Mouse (Mus musculus) CH12F3 (cell line): ENCODE measurements around the gene Pax5.
"Not testable (repeated sequence)": the region's sequence is repeated elsewhere in the genome, so short reads cannot be mapped to it uniquely, and the experiment has no call there.

Source experiments
- in situ Hi-C: fragments of 300-500 bp; cut with MboI; formaldehyde crosslinking; loops from 2 replicates; pipeline ENCODE4 v1.14.3; 2020; ENCODE audit warnings: low sequenced_read_pairs

The Pax5 gene

GRCm38 (mm10) chr4:44709740-44710700, at the start of gene Pax5:
Gene Pax5 (minus strand): TSS chr4:44710487.
- in situ Hi-C loops = no loop called here

GRCm38 (mm10) chr4:44757131-44757530, 46.8 kb upstream of the Pax5 start:
- in situ Hi-C loops = not testable (repeated sequence)

GRCm38 (mm10) chr4:44756134-44756951, 46.1 kb upstream of the Pax5 start:
- in situ Hi-C loops = no loop called here

- in situ Hi-C loops = no loop called here
These were observed 45.4 kb upstream of the Pax5 start, which contains the start of gene Zcchc7 for GRCm38 (mm10) chr4:44755553-44756133. Gene Zcchc7 (plus strand): TSS chr4:44755877.

DNA sequence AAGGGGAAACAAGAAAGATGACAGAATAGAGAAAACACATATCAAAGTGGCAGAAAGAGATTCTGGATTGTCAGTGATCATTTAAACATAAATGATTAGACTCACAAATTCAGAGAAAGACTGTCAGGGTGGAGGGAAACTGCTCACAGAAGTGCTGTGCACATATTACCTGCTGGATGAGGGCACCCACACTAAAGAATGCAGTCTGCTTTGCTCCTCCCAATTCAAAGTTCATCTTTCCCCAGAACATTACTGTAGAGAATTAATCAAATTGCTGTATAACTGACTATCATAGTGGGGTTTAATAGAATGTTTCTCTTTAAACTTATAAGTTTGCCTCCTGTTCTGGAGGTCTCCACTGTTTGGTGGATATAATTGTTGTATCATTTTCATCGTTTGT, 30.2 kb upstream of the Pax5 start:
- in situ Hi-C loops = no loop called here

- in situ Hi-C loops = no loop called here
These were observed 10.9 kb upstream of the Pax5 start for GRCm38 (mm10) chr4:44721237-44721636.

DNA sequence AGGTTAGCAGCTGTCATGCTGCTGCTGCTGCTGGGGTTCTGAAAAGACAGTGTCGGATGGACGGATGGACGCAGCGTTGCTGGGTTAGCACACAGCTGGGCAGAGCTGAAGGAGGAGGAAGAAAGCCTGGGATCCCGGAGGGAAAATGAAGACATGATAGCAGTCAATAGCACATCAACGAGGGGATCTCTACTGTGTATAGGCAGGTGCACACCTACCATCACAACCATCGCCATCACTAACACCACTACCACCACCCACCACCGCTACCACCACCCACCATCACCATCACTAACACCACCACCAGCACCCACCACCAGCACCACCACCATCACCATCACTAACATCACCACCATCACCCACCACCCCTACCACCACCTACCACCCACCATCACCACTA, 9.8 kb upstream of the Pax5 start:
- in situ Hi-C loops = no loop called here

- in situ Hi-C loops = no loop called here
These were observed 7.4 kb upstream of the Pax5 start for GRCm38 (mm10) chr4:44717676-44718075.

DNA sequence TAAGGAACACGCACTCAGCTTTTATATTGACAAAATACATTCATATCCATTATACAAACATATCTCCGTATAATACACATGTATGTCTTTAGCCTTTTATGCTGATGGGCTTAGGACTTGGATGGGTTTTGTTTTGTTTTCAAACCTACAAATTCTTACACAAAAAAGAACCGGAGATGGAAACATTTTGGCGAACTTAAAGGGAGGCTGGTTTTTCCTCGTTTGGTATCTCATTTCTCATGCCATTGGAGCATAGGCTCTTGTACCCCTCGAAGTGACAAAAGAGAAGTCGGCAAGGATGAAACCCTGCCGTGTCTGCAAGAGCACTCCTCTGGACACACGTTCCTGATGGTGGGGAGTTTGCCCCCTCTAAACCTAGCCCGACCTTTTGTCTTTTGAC, 6.1 kb upstream of the Pax5 start:
- in situ Hi-C loops = no loop called here

DNA sequence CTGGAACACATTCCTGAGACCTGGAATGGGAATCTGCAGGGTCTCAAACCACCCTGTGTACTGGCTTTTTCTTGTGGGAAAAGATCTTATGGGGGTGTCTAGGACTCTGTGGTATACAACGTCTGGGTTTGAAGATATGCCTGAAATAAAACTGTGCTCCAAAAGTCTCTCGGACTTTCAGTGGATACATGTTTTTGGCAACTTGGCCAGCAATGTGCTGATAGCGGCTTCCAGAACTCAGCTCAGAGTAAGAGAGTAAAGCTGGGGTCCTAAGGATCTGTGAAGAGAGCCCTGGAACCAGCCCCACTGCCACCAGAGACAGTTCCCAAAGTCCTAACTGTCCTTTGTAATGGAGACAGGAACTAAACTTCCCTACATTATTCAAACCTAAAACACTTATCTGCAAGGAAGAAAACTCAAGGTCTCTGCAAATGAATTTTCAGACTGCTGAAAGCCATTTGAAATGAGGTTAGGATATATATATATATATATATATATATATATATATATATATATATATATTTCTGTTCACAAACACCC, 5.4 kb upstream of the Pax5 start:
- in situ Hi-C loops = no loop called here

- in situ Hi-C loops = no loop called here
These were observed 3.9 kb upstream of the Pax5 start for GRCm38 (mm10) chr4:44714111-44714621.

- in situ Hi-C loops = no loop called here
These were observed 3.3 kb upstream of the Pax5 start for GRCm38 (mm10) chr4:44713554-44714051.

DNA sequence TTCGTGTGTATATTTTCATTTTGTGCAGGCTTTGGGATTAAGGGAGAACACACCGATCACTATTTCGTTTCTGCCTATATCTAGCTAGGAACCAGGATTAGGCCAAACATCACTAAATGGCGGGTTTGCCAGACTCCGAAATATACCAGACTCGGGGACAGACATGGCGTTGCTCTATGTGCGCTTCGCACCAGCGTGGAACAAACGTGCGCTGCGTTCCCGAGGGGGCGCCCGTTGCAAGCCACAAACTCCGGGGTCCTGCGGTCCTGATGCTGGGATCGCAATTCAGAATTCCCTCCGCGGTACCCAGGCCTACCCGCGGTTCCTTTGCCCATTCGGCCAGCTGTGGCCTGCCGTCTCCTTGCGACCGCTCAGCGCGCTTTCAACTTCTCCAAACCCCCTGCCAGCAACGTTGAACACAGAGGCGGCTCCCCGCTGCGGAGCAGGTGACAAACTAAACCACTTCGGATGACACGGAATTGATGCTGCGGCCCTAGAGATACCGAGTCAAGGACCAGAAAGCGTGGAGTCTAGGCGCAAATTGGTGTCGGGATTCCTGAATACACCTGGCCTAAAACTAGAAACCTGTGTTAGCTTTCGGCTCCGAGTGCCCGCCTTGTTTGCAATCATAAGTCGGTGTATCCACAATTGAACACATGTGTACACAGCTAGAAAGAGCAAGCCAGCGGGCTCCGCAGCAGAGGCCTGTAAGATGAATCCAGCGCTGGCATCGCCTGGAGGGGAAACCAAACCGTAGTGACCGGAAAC, 2.7 kb upstream of the Pax5 start:
- in situ Hi-C loops = no loop called here

DNA sequence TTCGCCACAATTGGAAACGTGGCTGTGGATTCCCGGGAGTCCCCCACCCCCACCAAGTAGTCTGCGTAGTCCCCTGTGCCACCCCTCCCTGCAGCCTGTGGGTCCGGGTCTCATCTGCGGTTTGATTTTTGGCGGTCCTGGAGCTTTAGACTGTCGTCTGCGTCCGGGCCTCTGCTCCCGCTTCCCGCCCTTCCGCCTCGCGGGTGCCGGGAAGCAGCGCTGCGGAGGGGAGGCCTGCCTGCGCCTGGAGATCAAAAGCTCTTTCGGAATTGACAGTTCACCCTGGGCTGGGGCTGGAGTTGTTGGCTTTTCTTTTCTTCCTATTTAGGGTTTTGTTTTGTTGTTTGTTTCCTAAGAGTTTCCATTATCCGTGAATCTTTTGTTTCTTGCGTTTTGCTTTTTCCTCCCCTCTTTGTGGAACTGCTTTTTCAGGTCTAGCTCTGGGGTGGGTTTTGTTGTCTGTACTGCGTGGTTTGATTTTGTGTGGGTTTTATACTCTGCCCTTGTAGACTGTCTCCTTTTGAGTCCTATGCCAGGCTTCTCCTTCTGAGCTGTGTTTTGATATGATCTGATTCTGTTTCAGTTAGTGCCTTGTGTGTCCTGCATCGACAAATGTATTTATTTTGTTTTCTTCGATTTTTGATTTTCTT, 1.9 kb upstream of the Pax5 start:
- in situ Hi-C loops = no loop called here

- in situ Hi-C loops = no loop called here
These were observed 1.0 kb upstream of the Pax5 start for GRCm38 (mm10) chr4:44711136-44711900.

DNA sequence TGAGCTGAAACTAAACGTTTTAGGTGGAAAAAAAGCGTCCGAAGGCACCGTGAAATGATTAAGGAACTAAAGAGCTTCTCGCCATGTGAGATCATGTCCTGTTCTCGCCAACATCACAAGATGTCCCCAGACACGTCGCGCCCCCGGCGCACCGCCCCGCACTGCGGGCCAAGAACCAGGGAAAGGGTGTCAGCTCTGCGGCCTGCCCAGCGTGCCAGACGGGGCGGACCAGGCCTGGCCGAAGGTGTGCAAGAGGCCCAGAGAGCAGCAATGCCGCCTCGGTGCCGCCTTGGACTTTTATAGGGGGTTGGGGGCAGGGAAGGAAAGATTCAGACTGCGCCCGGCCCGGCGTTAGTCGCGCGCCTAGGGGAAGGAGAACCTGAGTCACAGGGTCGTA, 412 bp upstream of the Pax5 start:
- in situ Hi-C loops = no loop called here

DNA sequence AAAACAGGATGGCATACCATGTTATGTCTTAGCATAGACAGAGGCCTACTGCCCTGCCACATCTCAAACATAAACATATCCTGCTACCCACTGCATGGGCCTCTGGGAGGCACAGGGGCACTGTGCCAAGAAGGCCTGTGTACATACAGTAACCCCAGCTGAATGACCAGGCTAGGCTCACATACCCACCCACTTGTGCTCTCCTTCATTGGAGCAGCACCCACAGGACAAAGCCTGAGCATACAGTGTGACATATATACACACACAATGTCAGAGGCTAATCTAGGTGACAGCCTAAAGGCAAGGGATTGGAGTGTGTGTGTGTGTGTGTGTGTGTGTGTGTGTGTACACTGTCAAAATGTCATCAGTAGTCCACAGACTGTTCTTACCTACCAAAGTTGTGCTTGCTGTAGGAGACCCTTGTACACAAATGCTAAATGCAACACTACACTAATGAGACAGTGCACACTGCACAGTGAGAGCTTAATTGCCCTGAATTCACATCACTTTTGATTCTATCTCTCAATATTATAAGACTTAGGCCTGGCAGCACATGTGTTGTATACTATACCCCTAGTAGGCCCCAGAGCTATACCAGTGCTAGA, 1.1 kb downstream of the Pax5 start:
- in situ Hi-C loops = no loop called here

DNA sequence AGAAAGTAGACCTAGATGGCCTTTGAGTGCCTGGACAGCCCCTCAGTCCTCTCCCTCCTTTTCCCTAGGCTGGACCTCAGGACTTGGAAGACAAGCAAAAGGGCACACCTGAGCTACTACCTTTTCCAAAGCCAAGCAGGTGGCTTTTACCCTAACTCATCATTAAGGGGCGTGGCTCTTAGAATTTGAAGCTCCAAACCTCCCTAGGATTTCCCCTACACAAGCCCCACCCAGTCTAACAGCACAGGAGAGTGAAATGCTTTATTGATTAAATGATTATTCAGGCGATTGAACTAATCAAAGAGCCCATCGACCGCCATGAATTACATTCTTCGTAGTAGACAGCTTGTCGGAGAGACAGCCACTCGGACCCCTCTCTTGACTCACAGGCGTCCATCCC, 2.0 kb downstream of the Pax5 start:
- in situ Hi-C loops = no loop called here
